Mouse (Mus musculus) adipocyte (in vitro differentiated cells): ENCODE data around the gene Pdzrn3.

ENCODE experiments used
- DNase-seq: peaks from one replicate; pipeline ENCODE4 v3.0.0-alpha.2; 2016; ENCODE audit warnings: low spot score

The Pdzrn3 gene

GRCm38 (mm10) chr6:101197642-101198041 lies 180.1 kb downstream of the Pdzrn3 start:
- peak; percentile 78 for DNase-seq

GRCm38 (mm10) chr6:101195891-101196290 lies 181.8 kb downstream of the Pdzrn3 start:
- DNase-seq: peak; percentile 17

GRCm38 (mm10) chr6:101194386-101194925 lies 183.2 kb downstream of the Pdzrn3 start:
- no peak for DNase-seq

GRCm38 (mm10) chr6:101191576-101191975 lies 186.1 kb downstream of the Pdzrn3 start:
- DNase-seq: no peak

- DNase-seq: no peak
These were observed 190.4 kb downstream of the Pdzrn3 start for GRCm38 (mm10) chr6:101187322-101187721.

GRCm38 (mm10) chr6:101186887-101187286 lies 190.8 kb downstream of the Pdzrn3 start:
- DNase-seq: no peak

- no peak for DNase-seq
These were observed 193.5 kb downstream of the Pdzrn3 start for GRCm38 (mm10) chr6:101184103-101184785.

GRCm38 (mm10) chr6:101170699-101171098 lies 207.0 kb downstream of the Pdzrn3 start:
- DNase-seq: no peak

- no peak for DNase-seq
These were observed 224.2 kb downstream of the Pdzrn3 start for GRCm38 (mm10) chr6:101153511-101153921.

- DNase-seq: no peak
These were observed 242.3 kb downstream of the Pdzrn3 start for GRCm38 (mm10) chr6:101135368-101135767.

GRCm38 (mm10) chr6:101125396-101125795 lies 252.3 kb downstream of the Pdzrn3 start:
- no peak for DNase-seq

- DNase-seq: no peak
These were observed 268.7 kb downstream of the Pdzrn3 start for GRCm38 (mm10) chr6:101108951-101109350.

- no peak for DNase-seq
These were observed 274.2 kb downstream of the Pdzrn3 start for GRCm38 (mm10) chr6:101103506-101103905.

GRCm38 (mm10) chr6:101101709-101102654 lies 275.7 kb downstream of the Pdzrn3 start:
- DNase-seq: no peak
